Mouse (Mus musculus) bone marrow macrophage, adult 2 months (primary cell): ENCODE results near the gene Snu13. TPM values are rescaled to one million over a fixed set of nuclear protein-coding genes. Genes with fewer than 3 reads are reported as not detected.

Source experiments
- H3K27ac ChIP-seq: 2 replicates; pipeline ENCODE4 v1.5.1; 2012; ENCODE audit warnings: low read depth, low read length; ENCODE audit not compliant: insufficient read depth
- H3K4me1 ChIP-seq: 2 replicates; pipeline ENCODE4 v1.6.1; 2012; ENCODE audit warnings: low read length; ENCODE audit not compliant: control insufficient read depth, insufficient read depth
- H3K4me3 ChIP-seq: 2 replicates; pipeline ENCODE4 v1.5.1; 2012; ENCODE audit warnings: mild to moderate bottlenecking, low read length, moderate library complexity; ENCODE audit not compliant: insufficient read depth
- CTCF ChIP-seq: IDR thresholded peaks from 2 replicates; pipeline ENCODE4 v1.5.1; 2012; ENCODE audit warnings: low read depth, mild to moderate bottlenecking, low read length, moderate library complexity
- POLR2A ChIP-seq: IDR thresholded peaks from 2 replicates; pipeline ENCODE4 v1.6.1; 2012; ENCODE audit warnings: mild to moderate bottlenecking, low read depth, low read length, borderline replicate concordance
- polyA plus RNA-seq: library from polyadenylated mRNA; stranded (reverse); fragments of >200 nt; gene quantifications from 2 replicates; pipeline ENCODE4 v1.2.4, GENCODE M21; 2012; ENCODE audit not compliant: missing spikeins, insufficient read depth, insufficient read length

Snu13 gene
- polyA plus RNA-seq, 1 experiment: 66.2 TPM

GRCm38 (mm10) chr15:82032386-82032785, 15.0 kb downstream of the Snu13 start:
- TF ChIP-seq CTCF (no peak), POLR2A (no peak)
- Histone ChIP-seq H3K4me1 (no peaks in the 10 kb centered on the region), H3K4me3 (no peak overlapping the region), H3K27ac (no peak overlapping the region)

GRCm38 (mm10) chr15:82027726-82028125, 19.7 kb downstream of the Snu13 start:
- TF ChIP-seq POLR2A: no peak
- no peak for TF ChIP-seq CTCF
- H3K4me1 ChIP-seq: no peaks in the 10 kb centered on the region
- H3K27ac ChIP-seq: no peak overlapping the region

DNA sequence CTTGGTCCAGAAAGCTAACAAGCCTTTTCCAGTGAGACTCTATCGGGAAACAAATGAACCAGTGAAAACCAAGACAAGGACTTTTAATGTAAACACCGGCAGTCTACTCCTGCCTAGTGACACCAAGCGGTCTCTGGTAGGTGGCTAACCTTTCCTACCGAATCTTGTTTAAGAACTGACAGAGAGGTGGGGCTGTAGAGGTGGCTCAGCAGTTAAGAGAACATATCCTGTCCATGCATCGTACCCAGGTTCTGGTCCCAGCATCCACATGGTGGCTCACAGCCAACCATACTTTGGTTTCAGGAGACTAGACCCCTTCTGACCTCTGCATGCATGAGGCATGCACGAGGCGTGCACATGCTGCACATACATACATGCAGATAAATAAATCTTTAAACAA, 20.1 kb downstream of the Snu13 start:
- H3K4me1 ChIP-seq: no peaks in the 10 kb centered on the region
- H3K4me3 ChIP-seq: no peak overlapping the region
- TF ChIP-seq CTCF (no peak), POLR2A (no peak)
- no peak overlapping the region for H3K27ac ChIP-seq

More at GRCm38 (mm10) chr15:82027726-82028125, 19.7 kb downstream of the Snu13 start:
- H3K4me3 ChIP-seq: no peak overlapping the region

- no peak for TF ChIP-seq CTCF
- no peak for TF ChIP-seq POLR2A
- Histone ChIP-seq H3K4me3 (no peak overlapping the region), H3K4me1 (0 out of 2 replicates have a peak, but pooled peaks cover under 1% of the 10 kb centered on the region), H3K27ac (no peak overlapping the region)
Measured at GRCm38 (mm10) chr15:82023965-82024635, 23.3 kb downstream of the Snu13 start.

- no peak overlapping the region for H3K27ac ChIP-seq
Measured at GRCm38 (mm10) chr15:82022535-82023088, 24.8 kb downstream of the Snu13 start.

GRCm38 (mm10) chr15:82019288-82019687, 28.1 kb downstream of the Snu13 start:
- Histone ChIP-seq H3K4me1 (peaks cover 9% of the 10 kb centered on the region), H3K4me3 (no peak overlapping the region), H3K27ac (no peak overlapping the region)
- TF ChIP-seq CTCF: no peak
- TF ChIP-seq POLR2A: no peak

More at GRCm38 (mm10) chr15:82022535-82023088, 24.8 kb downstream of the Snu13 start:
- 0 out of 2 replicates have a peak, but pooled peaks cover 2% of the 10 kb centered on the region for H3K4me1 ChIP-seq
- TF ChIP-seq CTCF (no peak), POLR2A (no peak)
- no peak overlapping the region for H3K4me3 ChIP-seq

DNA sequence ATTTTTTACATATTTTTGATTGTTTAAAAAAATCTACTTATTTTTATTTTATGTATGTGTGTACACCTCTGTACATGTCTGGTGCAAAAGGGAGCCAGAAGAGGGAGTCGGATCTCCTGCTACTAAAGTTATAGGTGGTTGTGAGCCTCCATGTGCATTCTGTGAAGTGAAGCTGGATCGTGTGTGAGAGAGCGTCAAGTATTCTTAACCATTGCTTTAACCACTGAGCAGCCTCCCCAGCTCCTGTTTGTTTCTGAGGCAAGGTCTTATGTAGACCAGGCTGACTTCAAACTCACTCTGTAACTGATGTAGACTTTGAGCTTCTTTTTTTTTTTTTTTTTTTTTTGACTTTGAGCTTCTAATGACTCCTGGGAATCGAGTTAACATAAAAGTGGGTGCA, 29.9 kb downstream of the Snu13 start:
- H3K4me1 ChIP-seq: peaks cover 9% of the 10 kb centered on the region
- no peak for TF ChIP-seq CTCF
- no peak for TF ChIP-seq POLR2A
- H3K27ac ChIP-seq: no peak overlapping the region
- H3K4me3 ChIP-seq: no peak overlapping the region

GRCm38 (mm10) chr15:82016830-82017229, 30.6 kb downstream of the Snu13 start:
- peaks cover 9% of the 10 kb centered on the region for H3K4me1 ChIP-seq
- TF ChIP-seq CTCF (no peak), POLR2A (no peak)
- peak overlapping the region; percentile 73 for H3K4me3 ChIP-seq
- H3K27ac ChIP-seq: 0 out of 2 replicates have a peak overlapping the region, but pooled peaks have one; percentile 5

GRCm38 (mm10) chr15:82016101-82016808, 31.1 kb downstream of the Snu13 start:
- TF ChIP-seq POLR2A: no peak
- no peak for TF ChIP-seq CTCF
- Histone ChIP-seq H3K4me1 (peaks cover 9% of the 10 kb centered on the region), H3K4me3 (peak overlapping the region; percentile 94), H3K27ac (0 out of 2 replicates have a peak overlapping the region, but pooled peaks have one; percentile 5)
